Mouse (Mus musculus) liver, embryonic 15.5 days (tissue): ENCODE data around the gene Arhgef11. TPM values are rescaled to one million over a fixed set of nuclear protein-coding genes. Genes with fewer than 3 reads are reported as not detected.

Experiments
- ATAC-seq: fragments of 200-750 bp; cut with Nextera tagmentation; 2 replicates; pipeline ENCODE4 v1.8.0; 2017; ENCODE audit warnings: moderate number of reproducible peaks, mild to moderate bottlenecking, moderate library complexity; ENCODE audit not compliant: insufficient read depth
- H3K27ac ChIP-seq: fragments of 300-500 bp; sonication (generic); replicated peaks from 2 replicates; pipeline ENCODE4 v1.5.1; 2015; ENCODE audit warnings: mild to moderate bottlenecking, inconsistent platforms
- H3K27me3 ChIP-seq: fragments of 300-500 bp; sonication (generic); 2 replicates; pipeline ENCODE4 v1.6.1; 2015; ENCODE audit warnings: mild to moderate bottlenecking, inconsistent platforms
- H3K36me3 ChIP-seq: fragments of 300-500 bp; sonication (generic); replicated peaks from 2 replicates; pipeline ENCODE4 v1.6.1; 2015; ENCODE audit warnings: moderate library complexity, mild to moderate bottlenecking, inconsistent platforms
- H3K4me1 ChIP-seq: fragments of 300-500 bp; sonication (generic); replicated peaks from 2 replicates; pipeline ENCODE4 v1.6.1; 2015; ENCODE audit warnings: inconsistent platforms
- H3K4me2 ChIP-seq: fragments of 300-500 bp; sonication (generic); 2 replicates; pipeline ENCODE4 v1.6.1; 2015; ENCODE audit warnings: moderate library complexity, mild to moderate bottlenecking, inconsistent platforms
- H3K4me3 ChIP-seq: fragments of 300-500 bp; sonication (generic); replicated peaks from 2 replicates; pipeline ENCODE4 v1.5.1; 2015; ENCODE audit warnings: mild to moderate bottlenecking, inconsistent platforms
- H3K9ac ChIP-seq: fragments of 300-500 bp; sonication (generic); 2 replicates; pipeline ENCODE4 v1.6.1; 2015; ENCODE audit warnings: moderate library complexity, mild to moderate bottlenecking, inconsistent platforms
- H3K9me3 ChIP-seq: fragments of 300-500 bp; sonication (generic); replicated peaks from 2 replicates; pipeline ENCODE4 v1.6.1; 2016; ENCODE audit warnings: inconsistent platforms
- WGBS: fragments of 180-500 bp; shearing (Covaris S2); methylation state at CpG from one replicate; pipeline ENCODE4 v1.1.7; 2015; ENCODE audit warnings: mixed read lengths; ENCODE audit not compliant: insufficient replicate concordance; 5-methylcytosine and 5-hydroxymethylcytosine counted together
- polyA plus RNA-seq: library from polyadenylated mRNA; unstranded; fragments of >200 nt; fragmentation: Nextera tagmentation; extraction: Ambion mirVana; gene quantifications from 2 replicates; pipeline ENCODE4 v1.2.1, GENCODE M21; 2015

Arhgef11 gene
- polyA plus RNA-seq, 1 experiment from 2014 or later: 2.7 TPM

GRCm38 (mm10) chr3:87761408-87762375 lies 144.3 kb downstream of the Arhgef11 start:
- Histone ChIP-seq H3K4me1 (peaks cover 17% of the 10 kb centered on the region; the same call in 1 of the 2 replicates), H3K9ac (no peak overlapping the region), H3K27ac (no peak overlapping the region), H3K36me3 (no peaks in the 10 kb centered on the region), H3K4me2 (no peak overlapping the region), H3K27me3 (peaks cover 18% of the 10 kb centered on the region; the same call in 1 of the 2 replicates), H3K4me3 (no peak overlapping the region), H3K9me3 (no peaks in the 10 kb centered on the region)
- no peak for ATAC-seq
- WGBS: 43% methylated on average over 20 of the region's 20 CpGs

DNA sequence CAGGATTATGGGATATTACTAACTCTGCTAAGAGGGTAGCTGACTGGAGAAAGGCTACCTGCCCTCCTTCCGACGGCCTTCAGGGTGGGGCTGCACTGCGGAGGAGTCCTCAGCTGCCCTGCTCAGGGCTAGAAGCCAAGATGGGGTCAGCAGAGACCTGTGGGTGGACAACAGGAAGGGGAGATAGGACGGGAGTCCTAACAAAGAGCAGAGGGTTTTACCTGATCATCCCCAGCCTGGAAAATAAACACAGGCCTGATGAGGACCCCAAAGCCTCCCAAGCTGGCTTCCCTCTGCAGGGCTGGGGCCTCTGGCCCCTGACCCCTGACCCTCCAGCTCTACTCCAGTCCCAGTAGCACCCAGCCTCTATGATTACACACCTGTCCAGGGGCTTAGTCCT lies 145.8 kb downstream of the Arhgef11 start:
- H3K4me1 ChIP-seq: peaks cover 21% of the 10 kb centered on the region; the same call in 1 of the 2 replicates
- WGBS: 55% methylated on average over 4 of the region's 4 CpGs
- no peak overlapping the region for H3K4me2 ChIP-seq

GRCm38 (mm10) chr3:87763683-87764289 lies 146.4 kb downstream of the Arhgef11 start:
- ATAC-seq: no peak
- Histone ChIP-seq H3K36me3 (no peaks in the 10 kb centered on the region), H3K4me3 (no peak overlapping the region), H3K9me3 (no peaks in the 10 kb centered on the region), H3K4me1 (peaks cover 19% of the 10 kb centered on the region; the same call in 1 of the 2 replicates), H3K9ac (no peak overlapping the region), H3K27me3 (peaks cover 35% of the 10 kb centered on the region), H3K4me2 (peak overlapping the region; percentile 6; the same call in 1 of the 2 replicates), H3K27ac (peak overlapping the region; percentile 66)
- 14% methylated on average over 15 of the region's 15 CpGs for WGBS

More for the DNA sequence above, 145.8 kb downstream of the Arhgef11 start:
- Histone ChIP-seq H3K27me3 (peaks cover 29% of the 10 kb centered on the region; the same call in 1 of the 2 replicates), H3K27ac (peak overlapping the region; percentile 66), H3K9me3 (no peaks in the 10 kb centered on the region), H3K36me3 (no peaks in the 10 kb centered on the region), H3K9ac (no peak overlapping the region), H3K4me3 (no peak overlapping the region)
- ATAC-seq: no peak

DNA sequence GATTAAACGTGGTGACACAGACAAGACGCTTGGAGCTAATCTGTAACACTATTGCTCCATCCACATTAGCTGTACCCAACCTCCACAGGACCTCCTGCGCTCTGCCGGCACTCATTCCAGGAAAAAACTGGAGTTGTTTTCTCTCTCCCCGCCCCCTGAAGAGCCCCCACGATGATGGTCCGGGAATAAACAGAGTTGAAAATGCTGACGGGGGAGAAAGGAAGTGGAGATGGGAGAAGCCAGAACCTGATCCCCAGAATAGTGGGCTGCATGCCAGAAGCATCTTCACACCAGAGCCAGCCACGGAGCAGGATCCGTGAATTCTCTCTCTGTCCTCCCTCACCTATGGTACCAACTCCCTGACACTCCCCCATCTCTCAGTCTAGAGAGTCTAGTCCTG lies 147.1 kb downstream of the Arhgef11 start:
- H3K4me2 ChIP-seq: peak overlapping the region; percentile 6; the same call in 1 of the 2 replicates
- H3K27ac ChIP-seq: peak overlapping the region; percentile 66
- no peaks in the 10 kb centered on the region for H3K36me3 ChIP-seq
- H3K4me1 ChIP-seq: peaks cover 17% of the 10 kb centered on the region; the same call in 1 of the 2 replicates
- ATAC-seq: no peak
- H3K9me3 ChIP-seq: no peaks in the 10 kb centered on the region
- peaks cover 40% of the 10 kb centered on the region for H3K27me3 ChIP-seq
- WGBS: 14% methylated on average over 10 of the region's 10 CpGs
- no peak overlapping the region for H3K4me3 ChIP-seq
- H3K9ac ChIP-seq: no peak overlapping the region

DNA sequence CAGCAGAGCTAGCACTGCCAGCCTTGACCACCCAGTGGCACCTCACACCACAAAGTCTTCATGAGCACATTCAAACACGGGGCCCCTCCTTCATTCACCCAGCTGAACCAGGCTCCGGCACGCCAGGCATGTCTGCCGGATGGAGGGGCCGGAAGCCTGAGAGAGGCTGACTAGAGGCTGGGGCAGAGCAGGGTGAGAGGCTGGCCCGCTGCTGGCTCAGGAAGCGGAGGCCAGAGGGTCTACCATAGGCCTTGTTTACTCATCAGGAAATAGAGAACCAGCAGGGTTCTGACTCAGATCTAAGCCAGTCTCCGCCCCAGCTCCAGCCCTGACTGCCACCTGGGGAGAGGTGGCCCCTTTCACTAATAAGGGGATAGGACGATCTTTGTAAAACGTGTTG lies 147.7 kb downstream of the Arhgef11 start:
- H3K36me3 ChIP-seq: no peaks in the 10 kb centered on the region
- ATAC-seq: peak; percentile 51
- H3K4me2 ChIP-seq: peak overlapping the region; percentile 6; the same call in 1 of the 2 replicates
- peaks cover 46% of the 10 kb centered on the region for H3K27me3 ChIP-seq
- peak overlapping the region; percentile 66 for H3K27ac ChIP-seq
- H3K9me3 ChIP-seq: no peaks in the 10 kb centered on the region
- 10% methylated on average over 10 of the region's 10 CpGs for WGBS
- no peak overlapping the region for H3K9ac ChIP-seq
- peaks cover 17% of the 10 kb centered on the region; the same call in 1 of the 2 replicates for H3K4me1 ChIP-seq
- no peak overlapping the region for H3K4me3 ChIP-seq

DNA sequence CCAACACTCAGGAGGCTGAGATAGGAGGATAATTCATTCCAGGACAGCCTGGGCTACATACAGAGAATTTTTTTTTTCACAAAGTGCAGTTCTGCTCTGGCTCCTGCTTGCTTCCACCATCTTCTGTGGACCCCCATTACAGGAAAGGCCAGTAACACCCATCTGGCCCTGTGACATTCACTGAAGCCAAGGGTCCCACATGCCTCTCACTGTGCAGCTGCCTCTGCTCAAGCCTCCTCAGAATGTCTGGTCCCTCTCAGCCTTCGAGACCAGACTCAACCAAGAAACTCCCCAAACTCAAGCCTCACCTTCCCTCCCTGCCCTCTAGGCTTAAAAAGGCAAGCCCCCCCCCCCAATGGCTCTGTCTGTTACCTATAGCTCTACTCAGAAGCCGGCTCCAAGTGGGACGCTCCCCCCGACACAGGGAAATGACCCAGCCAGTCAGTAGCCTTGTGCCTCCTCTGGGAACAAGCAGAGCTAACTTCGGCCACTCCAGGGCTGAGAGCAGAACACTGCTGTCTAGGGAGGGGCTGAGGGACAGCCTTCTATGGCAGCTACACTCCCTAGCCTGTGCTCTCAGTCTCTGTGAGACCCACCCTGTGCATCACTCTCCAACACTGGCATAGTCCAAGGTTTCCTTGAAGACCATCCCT lies 148.4 kb downstream of the Arhgef11 start:
- ATAC-seq: no peak
- Histone ChIP-seq H3K9me3 (no peaks in the 10 kb centered on the region), H3K36me3 (no peaks in the 10 kb centered on the region), H3K27me3 (peaks cover 50% of the 10 kb centered on the region), H3K4me2 (0 out of 2 replicates have a peak overlapping the region, but pooled peaks have one; percentile 6), H3K9ac (no peak overlapping the region), H3K27ac (peak overlapping the region; percentile 66), H3K4me1 (peaks cover 17% of the 10 kb centered on the region), H3K4me3 (no peak overlapping the region)
- WGBS: 47% methylated on average over 5 of the region's 5 CpGs

- no peak overlapping the region for H3K9ac ChIP-seq
- H3K27ac ChIP-seq: peak overlapping the region; percentile 66; the same call in 1 of the 2 replicates
- ATAC-seq: no peak
- peaks cover 17% of the 10 kb centered on the region for H3K4me1 ChIP-seq
- no peaks in the 10 kb centered on the region for H3K9me3 ChIP-seq
- no peak overlapping the region for H3K4me2 ChIP-seq
- no peak overlapping the region for H3K4me3 ChIP-seq
- WGBS: 47% methylated on average over 3 of the region's 3 CpGs
- H3K36me3 ChIP-seq: no peaks in the 10 kb centered on the region
- peaks cover 51% of the 10 kb centered on the region for H3K27me3 ChIP-seq
These were observed 148.9 kb downstream of the Arhgef11 start for GRCm38 (mm10) chr3:87766284-87766667.

DNA sequence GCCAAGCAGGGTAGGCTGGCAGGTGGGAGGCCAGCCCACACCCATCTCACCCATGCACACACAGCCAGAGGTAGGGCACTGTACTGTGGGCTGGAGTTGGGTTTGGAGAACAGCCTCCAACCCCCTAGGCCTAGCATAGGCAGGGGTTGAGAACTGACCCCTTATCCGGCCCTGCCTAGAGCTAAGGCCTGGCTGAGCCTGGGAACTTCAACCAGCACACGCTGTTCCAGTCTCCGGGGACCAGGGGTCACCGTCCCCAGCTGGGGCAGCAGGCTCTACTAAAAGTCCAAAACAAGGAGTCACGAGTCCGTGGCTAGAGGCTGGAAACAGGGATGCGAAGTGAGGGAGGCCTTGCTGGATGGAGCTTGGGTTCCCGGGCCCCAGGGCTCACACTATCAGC lies 150.4 kb downstream of the Arhgef11 start:
- peak overlapping the region; percentile 47 for H3K4me3 ChIP-seq
- H3K4me1 ChIP-seq: peaks cover 12% of the 10 kb centered on the region
- no peak for ATAC-seq
- H3K4me2 ChIP-seq: peak overlapping the region; percentile 62
- no peak overlapping the region for H3K9ac ChIP-seq
- WGBS: 42% methylated on average over 8 of the region's 8 CpGs
- H3K9me3 ChIP-seq: no peaks in the 10 kb centered on the region
- H3K27me3 ChIP-seq: peaks cover 56% of the 10 kb centered on the region
- H3K27ac ChIP-seq: 0 out of 2 replicates have a peak overlapping the region, but pooled peaks have one; percentile 45
- no peaks in the 10 kb centered on the region for H3K36me3 ChIP-seq

GRCm38 (mm10) chr3:87768431-87768830 lies 151.1 kb downstream of the Arhgef11 start:
- Histone ChIP-seq H3K4me2 (peak overlapping the region; percentile 62), H3K9me3 (no peaks in the 10 kb centered on the region), H3K27me3 (peaks cover 56% of the 10 kb centered on the region), H3K4me3 (peak overlapping the region; percentile 47), H3K4me1 (peaks cover 12% of the 10 kb centered on the region), H3K27ac (peak overlapping the region; percentile 45; the same call in 1 of the 2 replicates), H3K9ac (no peak overlapping the region), H3K36me3 (no peaks in the 10 kb centered on the region)
- WGBS: 20% methylated on average over 6 of the region's 6 CpGs
- ATAC-seq: no peak

GRCm38 (mm10) chr3:87768844-87769243 lies 151.5 kb downstream of the Arhgef11 start:
- Histone ChIP-seq H3K4me2 (peak overlapping the region; percentile 62), H3K9ac (no peak overlapping the region), H3K27me3 (peaks cover 56% of the 10 kb centered on the region), H3K9me3 (no peaks in the 10 kb centered on the region), H3K4me3 (peak overlapping the region; percentile 47), H3K4me1 (peaks cover 12% of the 10 kb centered on the region), H3K27ac (peak overlapping the region; percentile 45; the same call in 1 of the 2 replicates), H3K36me3 (no peaks in the 10 kb centered on the region)
- 2% methylated on average over 37 of the region's 37 CpGs for WGBS
- ATAC-seq: peak; percentile 40
